Mouse (Mus musculus) ES-Bruce4 (cell line): ENCODE data around the gene Ccdc158. TPM values are rescaled to one million over a fixed set of nuclear protein-coding genes. Genes with fewer than 3 reads are reported as not detected.

Experiments
- H3K27ac ChIP-seq: 2 replicates; pipeline ENCODE4 v1.5.1; 2012; ENCODE audit warnings: low read length, inconsistent platforms; ENCODE audit not compliant: insufficient read depth
- H3K27me3 ChIP-seq: 2 replicates; pipeline ENCODE4 v1.6.1; 2012; ENCODE audit warnings: mild to moderate bottlenecking, low read length, inconsistent platforms; ENCODE audit not compliant: control insufficient read depth, poor library complexity, insufficient read depth, severe bottlenecking
- H3K36me3 ChIP-seq: 2 replicates; pipeline ENCODE4 v1.6.1; 2012; ENCODE audit warnings: inconsistent platforms, mild to moderate bottlenecking, low read length, moderate library complexity; ENCODE audit not compliant: control insufficient read depth, poor library complexity, insufficient read depth, severe bottlenecking
- H3K4me1 ChIP-seq: one replicate; pipeline ENCODE4 v1.8.1; 2011; ENCODE audit warnings: low read length; ENCODE audit not compliant: control insufficient read depth, insufficient read depth
- H3K4me3 ChIP-seq: 2 replicates; pipeline ENCODE4 v1.5.1; 2011; ENCODE audit warnings: low read depth, mild to moderate bottlenecking, low read length
- H3K9ac ChIP-seq: 2 replicates; pipeline ENCODE4 v1.6.1; 2012; ENCODE audit warnings: low read depth, mild to moderate bottlenecking, inconsistent platforms; ENCODE audit not compliant: poor library complexity, severe bottlenecking
- H3K9me3 ChIP-seq: replicated peaks from 2 replicates; pipeline ENCODE4 v1.6.1; 2012; ENCODE audit warnings: mild to moderate bottlenecking, low read length, inconsistent platforms; ENCODE audit not compliant: control insufficient read depth, poor library complexity, insufficient read depth, severe bottlenecking
- CTCF ChIP-seq: IDR thresholded peaks from one replicate; pipeline ENCODE4 v1.8.1; 2011; ENCODE audit warnings: low read depth, low read length
- EP300 ChIP-seq: IDR thresholded peaks from 2 replicates; pipeline ENCODE4 v1.6.1; 2011; ENCODE audit warnings: low read depth, low read length; ENCODE audit not compliant: insufficient read depth
- POLR2A ChIP-seq: IDR thresholded peaks from one replicate; pipeline ENCODE4 v1.8.1; 2011; ENCODE audit warnings: low read length; ENCODE audit not compliant: insufficient read depth
- polyA plus RNA-seq: library from polyadenylated mRNA; stranded (reverse); fragments of >200 nt; gene quantifications from 2 replicates; pipeline ENCODE4 v1.2.4, GENCODE M21; 2011; ENCODE audit warnings: low read depth; ENCODE audit not compliant: missing spikeins, insufficient read depth, insufficient read length

The Ccdc158 gene
- polyA plus RNA-seq, 1 experiment, result 5.4 TPM

DNA sequence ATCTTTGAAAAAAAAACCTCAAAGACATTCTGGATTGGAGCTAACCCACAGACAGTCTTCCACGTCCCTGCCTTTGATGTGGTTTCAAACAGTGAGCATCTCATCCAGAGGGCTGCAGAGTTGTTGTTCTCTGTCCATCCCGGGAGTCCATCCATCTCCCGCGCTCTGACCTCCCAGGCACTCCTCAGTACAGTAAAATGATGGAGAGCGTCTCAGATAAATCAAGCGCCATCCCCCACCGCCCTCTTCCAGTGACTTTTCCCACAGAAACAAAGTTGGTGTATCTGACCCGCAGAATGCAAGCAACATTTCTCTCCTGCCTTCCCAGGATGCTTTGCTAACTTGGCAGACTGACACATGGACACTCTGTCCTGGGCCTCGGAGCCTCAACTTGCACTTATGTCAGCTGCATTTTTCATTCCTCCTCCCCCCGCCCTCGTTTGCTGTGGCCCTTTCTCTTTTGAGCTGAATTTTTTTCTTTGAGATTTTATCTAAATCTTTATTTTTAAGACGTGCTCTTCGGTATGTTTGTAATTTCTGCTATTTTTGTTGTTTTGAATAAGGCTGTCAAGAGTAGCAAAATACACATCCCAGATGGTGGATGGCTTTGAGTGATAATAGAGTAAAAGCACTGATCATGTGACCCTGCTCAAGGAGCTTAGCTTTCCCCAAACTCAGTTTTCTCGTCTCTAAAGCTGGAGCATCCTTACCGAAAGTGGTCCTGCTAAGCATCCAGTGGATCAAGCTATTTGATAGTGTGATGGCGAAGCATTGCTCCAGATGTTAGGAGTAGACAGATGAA lies 17.3 kb upstream of the Ccdc158 start:
- H3K9me3 ChIP-seq, result no peaks in the 10 kb centered on the region; the same call in 1 of the 2 replicates
- no peaks in the 10 kb centered on the region for H3K36me3 ChIP-seq
- H3K27ac ChIP-seq, result no peak overlapping the region
- no peak overlapping the region for H3K9ac ChIP-seq
- no peak overlapping the region for H3K4me3 ChIP-seq
- TF ChIP-seq EP300, result no peak
- no peak for TF ChIP-seq POLR2A
- TF ChIP-seq CTCF, result no peak
- no peaks in the 10 kb centered on the region for H3K27me3 ChIP-seq
- H3K4me1 ChIP-seq, result no peaks in the 10 kb centered on the region

DNA sequence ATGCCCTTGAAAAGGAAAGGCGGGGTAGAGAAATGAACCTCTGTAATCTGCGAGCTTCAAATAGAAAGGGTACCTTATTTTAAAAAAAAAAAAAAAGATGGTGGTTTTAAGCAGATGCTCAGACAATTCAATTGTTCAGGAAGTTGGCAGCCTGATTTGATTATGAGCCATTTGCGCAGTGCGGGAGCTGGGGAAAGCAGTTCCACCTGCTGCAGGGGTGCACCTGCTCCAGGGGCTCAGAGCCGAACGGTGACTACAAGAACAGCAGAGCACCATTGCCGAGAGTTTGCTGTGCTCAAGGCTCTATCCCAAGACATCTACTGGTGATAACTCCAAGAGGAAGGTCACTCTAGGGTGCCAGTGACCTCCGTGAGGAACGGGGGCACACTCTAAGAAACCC lies 13.5 kb upstream of the Ccdc158 start:
- TF ChIP-seq EP300 (no peak), CTCF (no peak)
- H3K9me3 ChIP-seq, result no peaks in the 10 kb centered on the region; the same call in 1 of the 2 replicates

DNA sequence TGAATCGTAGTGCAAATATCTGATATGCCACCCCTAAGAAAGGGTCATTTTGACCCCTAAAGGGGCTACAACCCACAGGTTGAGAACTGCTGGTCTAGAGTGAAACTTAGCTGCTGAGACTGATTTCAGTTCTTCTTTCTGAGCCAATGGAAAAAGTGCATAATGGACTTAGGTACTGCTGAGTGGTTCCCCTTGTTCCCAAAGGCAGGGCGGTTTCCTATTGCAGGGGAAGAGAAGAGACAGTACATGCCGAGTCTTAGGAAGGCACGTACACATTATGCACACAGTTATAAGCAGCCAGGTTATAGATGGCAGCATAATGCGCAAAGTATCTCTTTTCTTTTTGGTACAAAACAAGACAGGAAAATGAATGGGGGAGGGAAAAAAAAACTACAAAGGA lies 13.1 kb upstream of the Ccdc158 start:
- TF ChIP-seq CTCF (no peak), POLR2A (no peak), EP300 (no peak)
- H3K36me3 ChIP-seq, result no peaks in the 10 kb centered on the region
- H3K4me3 ChIP-seq, result no peak overlapping the region
- H3K27ac ChIP-seq, result no peak overlapping the region
- no peaks in the 10 kb centered on the region for H3K27me3 ChIP-seq
- no peaks in the 10 kb centered on the region for H3K9me3 ChIP-seq
- H3K9ac ChIP-seq, result no peak overlapping the region
- no peaks in the 10 kb centered on the region for H3K4me1 ChIP-seq

More for the DNA sequence above, 13.5 kb upstream of the Ccdc158 start:
- H3K9ac ChIP-seq, result no peak overlapping the region
- H3K27me3 ChIP-seq, result no peaks in the 10 kb centered on the region
- no peak overlapping the region for H3K4me3 ChIP-seq
- H3K36me3 ChIP-seq, result no peaks in the 10 kb centered on the region
- H3K27ac ChIP-seq, result no peak overlapping the region
- no peaks in the 10 kb centered on the region for H3K4me1 ChIP-seq

DNA sequence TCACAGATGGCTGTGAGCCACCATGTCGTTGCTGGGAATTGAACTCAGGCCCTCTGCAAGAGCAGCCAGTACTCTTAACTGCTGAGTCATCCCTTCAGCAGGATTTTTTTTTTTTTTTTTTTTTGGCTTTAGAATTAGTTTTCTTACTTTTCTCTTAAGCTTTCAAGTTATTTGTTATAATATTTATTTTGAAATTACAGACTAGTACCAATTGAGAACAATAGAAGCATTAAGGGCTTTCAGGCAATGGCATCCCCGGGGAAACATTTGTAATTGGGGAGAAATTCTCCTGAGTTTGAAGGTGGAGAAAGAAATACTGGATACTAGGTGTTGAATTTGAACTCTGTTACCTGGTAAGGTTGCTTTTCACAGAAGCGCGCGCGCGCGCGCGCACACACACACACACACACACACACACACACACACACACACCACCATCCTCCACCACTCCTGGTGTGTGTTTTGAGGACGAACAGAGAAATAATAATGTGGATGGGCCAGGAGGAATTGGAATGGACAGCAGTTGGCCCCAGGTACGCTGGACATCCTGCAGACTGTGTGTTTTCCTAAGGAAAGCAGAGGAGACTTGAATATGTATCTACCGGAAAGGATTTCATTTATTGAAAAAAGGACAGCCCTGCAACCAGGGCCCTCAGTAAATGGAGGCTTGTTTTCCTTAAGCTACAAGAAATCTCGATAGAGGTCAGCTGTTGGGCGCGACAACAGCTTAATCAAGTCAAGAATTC lies 9.8 kb upstream of the Ccdc158 start:
- H3K9ac ChIP-seq, result no peak overlapping the region
- H3K4me3 ChIP-seq, result no peak overlapping the region
- no peak for TF ChIP-seq EP300
- TF ChIP-seq CTCF, result no peak
- no peak for TF ChIP-seq POLR2A
- H3K4me1 ChIP-seq, result no peaks in the 10 kb centered on the region
- H3K9me3 ChIP-seq, result no peaks in the 10 kb centered on the region
- no peak overlapping the region for H3K27ac ChIP-seq
- H3K27me3 ChIP-seq, result no peaks in the 10 kb centered on the region
- no peaks in the 10 kb centered on the region for H3K36me3 ChIP-seq

DNA sequence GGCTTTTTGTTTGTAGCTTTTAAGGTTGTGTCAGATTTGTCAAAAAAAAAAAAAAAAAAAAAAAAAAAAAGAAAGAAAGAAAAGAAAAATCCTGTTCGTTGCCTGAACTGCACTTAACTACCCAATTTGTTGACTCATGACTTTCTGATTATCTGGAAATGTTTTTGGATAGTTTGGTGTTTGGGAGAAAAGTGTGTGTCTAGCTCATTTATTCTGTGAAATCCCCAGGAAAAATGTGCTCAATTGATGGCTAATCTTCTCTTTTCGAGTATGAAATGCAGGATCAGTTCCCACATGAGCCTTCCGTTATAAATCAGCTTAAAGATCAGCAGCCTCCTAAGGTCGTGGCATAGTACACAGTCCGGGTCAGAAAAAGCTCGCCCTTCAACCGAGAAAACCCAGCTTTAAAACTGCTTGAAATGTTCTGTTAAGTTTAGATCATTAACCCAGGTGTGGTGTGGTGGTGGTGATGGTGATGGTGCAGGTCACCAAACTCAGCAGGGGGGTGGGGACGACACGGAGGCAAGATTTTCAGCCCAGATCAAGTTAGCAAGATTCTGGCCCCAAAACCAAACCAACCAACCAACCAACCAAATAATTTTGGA lies 8.9 kb upstream of the Ccdc158 start:
- no peak for TF ChIP-seq EP300
- 0 out of 2 replicates have a peak overlapping the region, but pooled peaks have one; percentile 45 for H3K9ac ChIP-seq
- H3K27ac ChIP-seq, result no peak overlapping the region
- no peaks in the 10 kb centered on the region for H3K9me3 ChIP-seq
- no peaks in the 10 kb centered on the region for H3K4me1 ChIP-seq
- H3K4me3 ChIP-seq, result no peak overlapping the region
- no peaks in the 10 kb centered on the region for H3K27me3 ChIP-seq
- H3K36me3 ChIP-seq, result no peaks in the 10 kb centered on the region

DNA sequence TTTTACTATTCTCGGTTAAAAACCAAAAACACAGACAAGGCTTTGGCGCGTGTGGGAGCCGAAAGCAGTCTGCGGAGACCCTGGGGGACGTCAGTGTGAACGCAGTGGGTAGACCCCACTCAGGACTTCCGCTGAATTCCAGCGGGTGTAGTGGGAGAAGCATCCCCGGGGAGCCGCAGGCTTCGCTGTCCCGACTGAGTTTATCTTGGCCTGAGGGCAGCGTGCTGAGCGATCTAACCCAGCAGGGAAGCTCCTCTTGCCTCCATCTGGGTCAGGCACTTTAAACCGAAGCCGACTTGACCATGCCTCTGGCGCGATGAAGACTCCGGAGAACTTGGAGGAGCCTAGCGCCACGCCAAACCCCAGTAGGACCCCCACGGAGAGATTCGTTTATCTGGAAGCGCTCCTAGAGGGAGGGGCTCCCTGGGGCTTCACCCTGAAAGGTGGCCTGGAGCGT lies 8.3 kb upstream of the Ccdc158 start, which contains the start of gene Shroom3:
Gene Shroom3, plus strand, starts transcription at position 85 of the 457 bp plus-strand sequence.
- no peaks in the 10 kb centered on the region for H3K27me3 ChIP-seq
- no peaks in the 10 kb centered on the region for H3K4me1 ChIP-seq
- TF ChIP-seq EP300 (no peak), CTCF (no peak), POLR2A (no peak)
- peak within 1 kb of the TSS; percentile 45 for H3K9ac ChIP-seq
- no peaks in the 10 kb centered on the region for H3K36me3 ChIP-seq
- H3K9me3 ChIP-seq, result no peaks in the 10 kb centered on the region
- peak within 1 kb of the TSS; percentile 75 for H3K4me3 ChIP-seq
- no peak within 1 kb of the TSS for H3K27ac ChIP-seq
